Mouse (Mus musculus) neutrophil, adult 5-6 weeks (primary cell): ENCODE data around the gene 1700019N19Rik. TPM values are rescaled to one million over a fixed set of nuclear protein-coding genes. Genes with fewer than 3 reads are reported as not detected.

Experiments used
- ATAC-seq: fragments of 151-379, 151-347 bp; 2 replicates; pipeline ENCODE4 v1.8.0; 2017; ENCODE audit warnings: mild to moderate bottlenecking, moderate TSS enrichment; ENCODE audit not compliant: insufficient number of reproducible peaks, poor library complexity, low FRiP score, severe bottlenecking; ENCODE audit errors: extremely low read depth
- total RNA-seq: library from RNA; stranded (forward); fragments of 200-1000 nt; gene quantifications from 2 replicates; pipeline ENCODE4 v1.2.3, GENCODE M21; 2017

1700019N19Rik gene
- not detected in 2 replicates for total RNA-seq

DNA sequence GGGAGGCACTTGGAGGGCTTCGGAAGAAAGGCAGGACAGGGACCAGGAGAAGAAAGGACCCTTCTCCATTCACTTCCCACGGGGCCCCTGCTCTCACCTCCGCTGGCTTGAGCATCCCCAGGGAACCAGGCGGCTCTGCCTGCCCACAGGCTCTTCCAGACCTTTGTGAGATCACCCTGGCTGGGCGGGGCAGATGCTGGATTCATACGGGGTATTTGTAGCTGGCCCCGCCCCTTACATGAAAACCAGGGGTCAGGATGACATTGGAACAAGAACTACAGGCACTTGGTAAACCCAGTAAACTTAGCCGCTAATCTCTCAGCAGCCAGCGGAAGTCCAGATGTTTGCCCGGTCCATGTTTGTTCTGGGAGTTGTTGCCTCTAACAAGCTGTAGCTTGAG lies at the start of gene 1700019N19Rik:
Gene 1700019N19Rik, minus strand, starts transcription at position 178 of the 400 bp plus-strand sequence.
- ATAC-seq, result no peak

DNA sequence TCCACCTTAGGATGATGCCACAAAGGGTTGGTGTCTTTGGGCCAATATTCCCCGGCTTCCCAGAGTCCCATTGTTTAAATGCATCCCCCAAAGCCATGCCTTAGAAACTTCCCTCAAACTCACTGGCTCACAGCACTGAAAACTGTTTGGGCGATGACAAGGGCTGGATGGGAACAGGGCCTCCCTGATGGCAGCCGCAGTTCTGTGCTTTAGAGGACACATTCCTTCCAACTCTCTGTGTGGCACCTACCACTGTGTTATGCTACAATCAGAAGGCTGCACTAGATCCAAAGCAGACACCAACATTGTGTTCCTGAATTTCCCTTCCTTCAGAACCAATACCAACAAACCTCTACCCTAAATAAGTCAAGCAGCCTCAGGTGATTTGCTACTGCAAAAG lies 49.3 kb upstream of the 1700019N19Rik start:
- ATAC-seq, result no peak

DNA sequence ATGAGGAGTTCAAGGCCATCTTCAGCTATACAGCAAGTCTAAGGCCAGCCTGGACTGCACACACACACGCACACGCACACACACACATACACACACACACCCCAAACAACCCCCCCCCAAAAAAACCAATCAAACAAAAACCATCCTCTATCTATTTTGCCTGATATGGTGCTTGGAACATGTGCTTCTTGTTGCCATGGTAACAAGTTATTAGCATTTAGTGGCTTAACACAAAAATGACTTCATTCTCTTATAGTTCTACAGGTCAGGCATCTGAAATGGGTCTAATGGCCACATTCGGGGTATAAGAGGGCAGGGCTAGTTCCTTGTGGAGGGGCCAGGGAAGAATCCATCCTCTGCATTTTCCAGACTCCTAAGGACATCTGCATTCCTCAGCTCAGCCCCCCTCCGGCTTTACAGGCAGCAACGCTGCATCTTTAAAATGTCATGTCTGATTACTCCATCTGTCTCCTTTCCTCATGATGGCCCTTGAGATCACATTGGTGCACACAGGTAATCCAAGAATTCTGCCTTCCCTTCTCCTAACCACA lies 46.5 kb upstream of the 1700019N19Rik start:
- no peak for ATAC-seq

GRCm38 (mm10) chr19:58839806-58840205 lies 45.5 kb upstream of the 1700019N19Rik start:
- no peak for ATAC-seq

DNA sequence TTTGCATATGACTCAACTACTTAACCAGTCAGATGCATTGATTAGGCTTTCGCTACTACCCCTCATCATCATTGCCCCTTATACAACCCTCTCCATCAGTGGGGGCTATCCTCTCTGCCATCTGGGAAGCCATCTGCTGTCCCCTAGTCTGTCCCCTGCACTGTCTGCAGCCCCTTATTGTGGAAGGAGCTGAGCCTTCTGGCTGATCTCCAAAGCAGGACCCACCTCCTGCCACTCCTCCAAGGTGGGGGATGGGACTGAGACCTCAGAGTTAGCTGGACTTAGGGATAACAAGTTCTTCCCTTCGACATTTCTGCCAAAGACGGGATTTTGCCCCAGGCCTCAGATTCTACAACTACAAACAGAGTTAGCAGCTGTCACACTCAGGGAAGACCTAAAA lies 45.1 kb upstream of the 1700019N19Rik start:
- no peak for ATAC-seq

GRCm38 (mm10) chr19:58838706-58839105 lies 44.4 kb upstream of the 1700019N19Rik start:
- no peak for ATAC-seq

DNA sequence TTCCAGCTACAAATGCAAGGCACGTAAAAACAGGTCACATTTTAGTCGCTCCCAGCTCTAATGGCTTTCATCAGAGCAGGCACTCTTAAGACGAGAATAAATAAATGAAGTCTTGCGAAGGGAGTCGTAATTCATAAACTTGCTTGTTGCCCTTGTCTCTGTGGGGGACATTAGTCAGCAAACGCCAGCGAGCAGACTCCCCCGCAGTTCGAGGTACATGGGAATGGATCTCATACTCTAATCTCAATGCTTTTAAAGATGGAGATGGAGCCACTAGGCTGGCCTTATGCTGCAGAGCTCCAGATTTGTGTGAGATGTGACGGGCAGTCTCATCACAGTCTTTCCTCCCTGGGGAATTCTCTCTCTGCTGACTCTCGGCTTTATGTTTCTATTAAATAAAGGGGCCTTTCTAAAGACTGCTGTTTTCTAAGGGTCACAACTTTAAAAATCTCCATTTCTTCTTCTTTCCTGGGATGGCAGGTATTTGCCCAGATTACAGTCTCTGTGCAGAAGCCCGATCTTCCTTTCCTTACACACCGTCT lies 39.4 kb upstream of the 1700019N19Rik start:
- ATAC-seq, result no peak

DNA sequence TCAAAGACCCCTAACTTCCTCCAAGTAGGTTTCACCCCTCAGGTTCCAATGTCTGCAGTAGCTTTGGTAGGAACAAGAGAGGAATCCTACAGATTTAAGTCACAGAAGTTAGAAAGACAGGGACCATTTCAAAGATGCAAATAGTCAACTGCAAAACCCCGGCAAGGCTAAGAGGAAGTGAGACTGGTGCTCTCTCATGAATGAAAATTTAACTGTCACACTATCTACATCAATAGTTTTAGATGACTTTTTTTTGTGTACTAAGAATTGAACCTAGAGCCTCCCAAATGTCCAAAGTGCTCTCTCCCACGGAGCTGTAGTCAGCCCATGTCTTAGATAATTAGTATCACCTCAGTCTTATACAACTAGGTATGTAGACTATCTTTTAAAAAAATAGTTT lies 38.7 kb upstream of the 1700019N19Rik start:
- peak; percentile 64 for ATAC-seq

GRCm38 (mm10) chr19:58831280-58831922 lies 37.1 kb upstream of the 1700019N19Rik start:
- ATAC-seq, result no peak

DNA sequence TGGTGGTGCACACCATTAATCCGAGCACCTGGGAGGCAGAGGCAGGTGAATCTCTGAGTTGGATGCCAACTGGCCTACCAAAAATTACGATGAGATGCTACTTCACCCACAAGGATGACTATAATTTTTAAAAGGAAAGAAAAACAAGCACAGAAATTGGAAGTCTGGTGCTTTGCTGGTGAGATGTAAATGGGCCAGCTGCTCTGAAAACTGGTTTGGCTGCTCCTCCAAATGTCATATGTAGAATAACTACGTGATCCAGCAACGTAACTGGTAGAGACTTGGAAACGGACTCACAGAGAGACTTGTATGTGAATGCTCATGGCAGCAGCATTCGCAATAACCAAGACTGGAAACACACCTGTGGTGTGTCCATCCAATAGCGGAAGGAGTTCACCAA lies 35.9 kb upstream of the 1700019N19Rik start:
- ATAC-seq, result no peak

DNA sequence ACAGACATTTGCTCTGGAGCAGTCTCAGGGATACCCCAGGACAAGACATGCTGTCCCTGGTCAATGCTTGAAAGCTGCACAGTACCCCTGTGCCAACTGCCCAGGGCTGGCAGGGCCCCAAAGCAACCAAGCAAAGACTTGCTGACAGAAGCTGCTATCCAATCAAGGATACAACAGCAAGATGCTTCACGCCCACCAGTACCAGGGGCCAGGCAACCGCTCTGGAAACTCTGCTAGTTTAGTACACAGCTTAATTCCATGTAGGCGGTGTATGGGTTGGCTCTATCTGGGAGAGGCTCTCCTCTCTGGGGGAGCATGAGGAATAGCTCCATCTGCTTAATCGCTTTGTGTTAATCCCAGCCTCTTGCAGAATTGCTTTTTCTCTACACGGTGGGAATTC lies 35.3 kb upstream of the 1700019N19Rik start:
- no peak for ATAC-seq

DNA sequence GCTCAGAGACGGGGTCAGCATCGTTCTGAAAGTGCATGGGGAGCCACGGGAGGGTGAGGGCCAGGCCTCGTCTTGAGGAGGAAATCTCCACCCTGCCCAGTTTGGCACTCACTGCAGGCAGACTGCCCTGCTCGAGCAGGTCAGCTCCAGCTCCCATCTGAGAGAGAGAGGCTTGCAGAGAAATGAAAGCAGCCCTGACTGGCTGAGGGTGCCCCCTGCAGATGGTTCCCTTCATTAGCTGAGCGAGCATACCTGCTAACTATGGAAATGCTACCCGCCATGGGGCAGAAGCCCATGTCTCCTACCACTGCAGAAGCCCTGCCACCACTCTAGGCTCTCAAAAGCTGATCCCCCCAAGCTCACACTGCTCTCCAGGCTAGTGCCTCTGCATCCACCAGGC lies 33.4 kb upstream of the 1700019N19Rik start:
- ATAC-seq, result no peak

GRCm38 (mm10) chr19:58824316-58824715 lies 30.1 kb upstream of the 1700019N19Rik start:
- ATAC-seq, result no peak

GRCm38 (mm10) chr19:58823301-58823700 lies 29.0 kb upstream of the 1700019N19Rik start:
- ATAC-seq, result no peak

GRCm38 (mm10) chr19:58822454-58823200 lies 28.4 kb upstream of the 1700019N19Rik start:
- ATAC-seq, result no peak

DNA sequence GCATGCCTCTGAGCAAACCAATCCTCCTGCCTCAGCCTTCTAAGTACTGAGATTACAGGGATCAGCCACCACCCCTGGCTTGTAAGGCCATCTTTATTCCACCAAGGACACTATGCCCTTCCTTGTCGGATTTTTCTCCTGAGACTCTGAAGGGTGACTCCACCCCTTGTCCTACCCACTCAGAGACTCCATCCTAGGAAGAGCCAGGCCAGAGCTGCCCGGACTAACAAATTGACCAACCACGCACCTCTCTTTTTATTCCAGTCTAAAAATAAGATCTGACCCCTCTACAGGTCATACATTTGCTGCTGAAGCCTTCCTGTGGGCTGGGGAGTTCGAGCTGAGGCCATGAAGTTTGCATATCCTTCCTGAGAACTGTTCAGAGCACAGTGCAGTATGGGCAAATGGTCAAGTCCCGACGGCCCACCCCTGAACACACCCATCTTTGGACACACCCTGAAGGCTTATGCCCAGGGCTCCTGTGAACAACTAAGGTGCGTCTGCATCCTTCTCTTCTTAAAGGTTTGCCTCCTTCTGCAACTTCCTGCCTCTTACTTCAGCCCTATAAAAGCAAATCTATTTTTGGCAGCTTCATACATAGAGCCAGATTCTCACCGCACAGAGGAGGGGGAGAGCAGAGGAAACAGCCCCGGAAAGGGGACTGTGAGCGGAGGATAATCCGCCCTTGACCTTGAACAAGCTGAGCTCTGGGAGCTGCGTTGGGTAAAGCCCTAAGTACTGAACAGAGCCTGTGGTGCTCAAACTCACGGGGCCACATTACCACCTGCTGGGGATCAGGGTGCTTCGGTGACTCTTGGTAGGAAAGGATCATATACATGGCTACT lies 24.5 kb upstream of the 1700019N19Rik start:
- ATAC-seq, result peak; percentile 28; the same call in 1 of the 2 replicates

DNA sequence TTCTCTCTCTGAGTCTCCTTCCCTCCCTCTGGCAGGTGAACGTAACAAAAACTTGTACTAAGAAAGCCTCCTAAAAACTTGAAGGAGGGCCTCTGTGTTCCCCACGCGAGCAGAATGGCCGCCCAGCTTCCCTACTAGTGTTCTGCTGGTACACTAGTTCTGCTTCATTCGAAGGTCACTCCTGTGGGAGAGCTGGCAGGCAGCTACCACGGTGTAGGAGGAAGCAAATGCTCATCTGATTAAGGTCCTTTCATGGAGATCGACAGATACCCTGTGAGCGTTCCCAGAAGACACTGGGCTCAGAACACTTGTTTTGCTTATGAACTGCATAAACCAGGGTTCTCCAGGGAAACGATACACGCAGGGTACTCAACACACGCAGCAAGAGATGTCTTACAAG lies 23.1 kb upstream of the 1700019N19Rik start:
- ATAC-seq, result no peak

- no peak for ATAC-seq
Observed at GRCm38 (mm10) chr19:58816453-58817041, 22.3 kb upstream of the 1700019N19Rik start.
